Mouse (Mus musculus): ENCODE results near the gene Ube2q1. TPM values are rescaled to one million over a fixed set of nuclear protein-coding genes. Genes with fewer than 3 reads are reported as not detected.

Gene Ube2q1
- total RNA-seq (2021) = 10 to 100 TPM; 24.4 to 26.9 TPM

GRCm38 (mm10) chr3:89772968-89773709 is at the start of gene Ube2q1:
TSS of gene Ube2q1 (plus strand) at chr3:89773616.
- peak; percentile 93 to 95 for DNase-seq
- intact Hi-C loops (cut with DNase I) = loop anchor here (1.0 to 5.0 kb wide), 4 partner anchors 43 to 316 kb away; partner anchors contain the start of genes Adar and Ubap2l

- DNase-seq = peak; percentile 25 to 27
- intact Hi-C loops (cut with DNase I) = no loop called here
Observed at GRCm38 (mm10) chr3:89727028-89727427, 46.4 kb upstream of the Ube2q1 start.

GRCm38 (mm10) chr3:89728848-89729247 is 44.6 kb upstream of the Ube2q1 start:
- intact Hi-C loops (cut with DNase I) = no loop called here
- no peak for DNase-seq

GRCm38 (mm10) chr3:89730350-89731331 is 42.8 kb upstream of the Ube2q1 start:
- intact Hi-C loops (cut with DNase I) = loop anchor here (1.0 to 2.0 kb wide), 3 partner anchors 16 to 128 kb away; partner anchors contain the start of gene Adar

GRCm38 (mm10) chr3:89732091-89732490 is 41.3 kb upstream of the Ube2q1 start:
- intact Hi-C loops (cut with DNase I) = no loop called here
- DNase-seq = no peak

More at GRCm38 (mm10) chr3:89730350-89731331, 42.8 kb upstream of the Ube2q1 start:
- peak; percentile 85 to 86 for DNase-seq

GRCm38 (mm10) chr3:89738509-89738908 is 34.9 kb upstream of the Ube2q1 start:
- intact Hi-C loops (cut with DNase I) = no loop called here
- DNase-seq = no peak

- intact Hi-C loops (cut with DNase I) = no loop called here
- no peak for DNase-seq
Observed at GRCm38 (mm10) chr3:89752307-89752706, 21.1 kb upstream of the Ube2q1 start.

GRCm38 (mm10) chr3:89755283-89755682 is 18.1 kb upstream of the Ube2q1 start:
- intact Hi-C loops (cut with DNase I) = no loop called here
- no peak for DNase-seq

GRCm38 (mm10) chr3:89757851-89758250 is 15.6 kb upstream of the Ube2q1 start:
- DNase-seq = no peak
- intact Hi-C loops (cut with DNase I) = no loop called here

- no peak for DNase-seq
- intact Hi-C loops (cut with DNase I) = no loop called here
Observed at GRCm38 (mm10) chr3:89759786-89760185, 13.6 kb upstream of the Ube2q1 start.

- intact Hi-C loops (cut with DNase I) = no loop called here
- DNase-seq = peak; percentile 74 to 85
Observed at GRCm38 (mm10) chr3:89764119-89764724, 9.2 kb upstream of the Ube2q1 start, which contains the start of gene Chrnb2. TSS of gene Chrnb2 (minus strand) at chr3:89764632.

GRCm38 (mm10) chr3:89769584-89769983 is 3.8 kb upstream of the Ube2q1 start:
- intact Hi-C loops (cut with DNase I) = no loop called here
- DNase-seq = no peak

GRCm38 (mm10) chr3:89770425-89771002 is 2.9 kb upstream of the Ube2q1 start:
- no peak for DNase-seq
- intact Hi-C loops (cut with DNase I) = loop anchor here (2.0 to 5.0 kb wide), 2 partner anchors 258 to 313 kb away; no protein-coding TSS in a partner anchor

- intact Hi-C loops (cut with DNase I) = loop anchor here (1.0 to 5.0 kb wide), 4 partner anchors 42 to 315 kb away; partner anchors contain the start of genes Adar and Ubap2l
- DNase-seq = peak; percentile 79
Observed at GRCm38 (mm10) chr3:89772588-89772967, 838 bp upstream of the Ube2q1 start.

- DNase-seq = peak in 1 of 2 experiments; percentile 43
- intact Hi-C loops (cut with DNase I) = loop anchor here (2.0 to 5.0 kb wide), 2 partner anchors 279 to 316 kb away; partner anchors contain the start of gene Ubap2l
Observed at GRCm38 (mm10) chr3:89773740-89774211, 360 bp downstream of the Ube2q1 start.

- intact Hi-C loops (cut with DNase I) = loop anchor here (5.0 kb wide), 1 partner anchor 317 kb away; no protein-coding TSS in a partner anchor
- DNase-seq = no peak
Observed at GRCm38 (mm10) chr3:89774236-89774960, 982 bp downstream of the Ube2q1 start.

- intact Hi-C loops (cut with DNase I) = no loop called here
Observed at GRCm38 (mm10) chr3:89776001-89776400, 2.6 kb downstream of the Ube2q1 start.

GRCm38 (mm10) chr3:89780102-89780501 is 6.7 kb downstream of the Ube2q1 start:
- no peak for DNase-seq
- intact Hi-C loops (cut with DNase I) = no loop called here

More at GRCm38 (mm10) chr3:89776001-89776400, 2.6 kb downstream of the Ube2q1 start:
- no peak for DNase-seq

- intact Hi-C loops (cut with DNase I) = no loop called here
- no peak for DNase-seq
Observed at GRCm38 (mm10) chr3:89781640-89782039, 8.2 kb downstream of the Ube2q1 start.

All from heart, postnatal 36 days (tissue).